Mouse (Mus musculus) C2C12 (cell line): ENCODE measurements around the gene Rho. TPM values are rescaled to one million over a fixed set of nuclear protein-coding genes. Genes with fewer than 3 reads are reported as not detected.

ENCODE experiments used
- H3K27me3 ChIP-seq: one replicate; pipeline ENCODE4 v1.6.1; 2011; ENCODE audit not compliant: control insufficient read depth, insufficient read depth, insufficient read length
- H3K36me3 ChIP-seq: one replicate; pipeline ENCODE4 v1.6.1; 2011; ENCODE audit not compliant: control insufficient read depth, insufficient read depth
- H3K4me3 ChIP-seq: one replicate; pipeline ENCODE4 v1.5.1; 2011; ENCODE audit warnings: mild to moderate bottlenecking, control low read depth; ENCODE audit not compliant: poor library complexity, insufficient read depth, severe bottlenecking
- H3K79me2 ChIP-seq: one replicate; pipeline ENCODE4 v1.6.1; 2011; ENCODE audit not compliant: control insufficient read depth, insufficient read depth
- H3K79me3 ChIP-seq: one replicate; pipeline ENCODE4 v1.6.1; 2011; ENCODE audit warnings: low read depth, control low read depth
- H3ac ChIP-seq: one replicate; pipeline ENCODE3; 2011; ENCODE audit warnings: low read depth; ENCODE audit not compliant: control insufficient read depth, insufficient read length
- CEBPB ChIP-seq: IDR thresholded peaks from one replicate; pipeline ENCODE4 v1.6.1; 2011; ENCODE audit warnings: low read depth, mild to moderate bottlenecking, control low read depth, moderate library complexity
- CTCF ChIP-seq: IDR thresholded peaks from one replicate; pipeline ENCODE4 v1.5.1; 2011; ENCODE audit not compliant: control insufficient read depth, insufficient read depth, insufficient read length
- FOSL1 ChIP-seq: IDR thresholded peaks from one replicate; pipeline ENCODE4 v1.8.0; 2011; ENCODE audit warnings: mild to moderate bottlenecking, low read length; ENCODE audit not compliant: poor library complexity, insufficient read depth, severe bottlenecking
- MAX ChIP-seq: IDR thresholded peaks from one replicate; pipeline ENCODE4 v1.6.1; 2011; ENCODE audit warnings: mild to moderate bottlenecking, control low read depth
- MYOD1 ChIP-seq: IDR thresholded peaks from one replicate; pipeline ENCODE4 v1.6.1; 2011; ENCODE audit warnings: low read depth; ENCODE audit not compliant: control insufficient read depth, insufficient read length
- MYOG ChIP-seq: IDR thresholded peaks from one replicate; pipeline ENCODE4 v1.6.1; 2011; ENCODE audit not compliant: control insufficient read depth, insufficient read length; ENCODE audit errors: extremely low read depth
- USF1 ChIP-seq: IDR thresholded peaks from one replicate; pipeline ENCODE4 v1.6.1; 2011; ENCODE audit warnings: low read depth, mild to moderate bottlenecking, control low read depth, moderate library complexity
- polyA plus RNA-seq: library from polyadenylated mRNA; unstranded; fragments of >200 nt; fragmentation: generic; extraction: Trizol; gene quantifications from one replicate; pipeline ENCODE4 v1.2.1, GENCODE M21; 2012; ENCODE audit warnings: missing spikeins

Gene Rho
- polyA plus RNA-seq, 1 experiment = 0.01 TPM

GRCm38 (mm10) chr6:115969952-115970351, 38.4 kb downstream of the Rho start:
- no peak overlapping the region for H3K4me3 ChIP-seq
- no peak overlapping the region for H3ac ChIP-seq
- peaks cover 3% of the 10 kb centered on the region for H3K36me3 ChIP-seq
- H3K79me2 ChIP-seq = no peaks in the 10 kb centered on the region
- no peaks in the 10 kb centered on the region for H3K27me3 ChIP-seq
- H3K79me3 ChIP-seq = no peaks in the 10 kb centered on the region
- TF ChIP-seq CTCF (no peak), FOSL1 (no peak), CEBPB (no peak), USF1 (no peak), MYOG (no peak), MYOD1 (no peak)

GRCm38 (mm10) chr6:115971273-115972060, 39.9 kb downstream of the Rho start:
- H3K79me2 ChIP-seq = no peaks in the 10 kb centered on the region
- H3K27me3 ChIP-seq = no peaks in the 10 kb centered on the region
- peaks cover 4% of the 10 kb centered on the region for H3K36me3 ChIP-seq
- H3K79me3 ChIP-seq = no peaks in the 10 kb centered on the region
- no peak overlapping the region for H3ac ChIP-seq
- TF ChIP-seq MAX (no peak), MYOG (no peak), MYOD1 (no peak), CEBPB (no peak), FOSL1 (no peak), CTCF (no peak), USF1 (no peak)
- no peak overlapping the region for H3K4me3 ChIP-seq

- Histone ChIP-seq H3K36me3 (peaks cover 5% of the 10 kb centered on the region), H3K27me3 (no peaks in the 10 kb centered on the region), H3ac (no peak overlapping the region), H3K4me3 (no peak overlapping the region), H3K79me2 (no peaks in the 10 kb centered on the region), H3K79me3 (no peaks in the 10 kb centered on the region)
- TF ChIP-seq FOSL1 (no peak), MYOD1 (no peak), USF1 (no peak), MYOG (no peak), CEBPB (no peak), CTCF (no peak), MAX (no peak)
These were observed 40.7 kb downstream of the Rho start for GRCm38 (mm10) chr6:115972083-115972764.

DNA sequence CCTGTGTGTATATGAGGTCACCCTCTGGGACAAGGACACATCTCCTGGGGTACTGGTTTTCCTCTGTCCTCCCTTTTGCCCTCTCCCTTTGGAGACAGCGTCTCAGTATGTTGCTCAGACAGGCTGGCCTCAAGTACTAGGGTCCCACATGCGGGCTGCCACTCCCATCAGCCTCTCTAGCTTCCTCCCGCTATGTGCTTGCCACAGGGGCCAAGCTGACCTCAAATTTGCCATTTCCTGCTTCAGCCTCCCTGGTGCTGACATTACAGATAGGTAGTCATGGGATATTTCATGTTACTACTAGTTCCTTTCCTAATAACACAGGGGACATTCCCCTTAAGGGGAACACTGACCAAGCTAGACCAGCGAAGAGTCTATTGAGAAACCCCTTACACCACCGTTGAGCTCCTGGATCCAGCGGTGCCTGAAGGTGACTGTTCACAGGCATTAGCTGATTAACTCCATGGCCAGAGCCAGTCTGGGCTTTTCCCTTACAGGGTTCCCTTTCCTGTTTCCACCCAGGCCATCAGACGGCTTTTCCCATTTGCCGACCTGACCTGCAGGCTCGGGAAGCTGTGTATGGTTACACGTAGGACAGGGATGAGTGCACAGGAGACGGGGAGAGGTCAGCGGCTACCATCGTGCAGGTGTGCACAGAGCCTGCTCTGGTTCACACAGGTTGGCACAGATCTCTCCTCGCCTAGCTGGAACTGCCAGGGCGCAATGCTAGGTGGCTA, 41.8 kb downstream of the Rho start:
- no peak overlapping the region for H3K4me3 ChIP-seq
- H3K79me2 ChIP-seq = no peaks in the 10 kb centered on the region
- H3K27me3 ChIP-seq = no peaks in the 10 kb centered on the region
- no peak overlapping the region for H3ac ChIP-seq
- peaks cover 5% of the 10 kb centered on the region for H3K36me3 ChIP-seq
- H3K79me3 ChIP-seq = no peaks in the 10 kb centered on the region
- TF ChIP-seq MAX (no peak), CEBPB (no peak), MYOG (no peak), USF1 (no peak), MYOD1 (no peak), FOSL1 (no peak), CTCF (no peak)

- Histone ChIP-seq H3K36me3 (peaks cover 5% of the 10 kb centered on the region), H3K79me3 (no peaks in the 10 kb centered on the region), H3ac (no peak overlapping the region), H3K79me2 (no peaks in the 10 kb centered on the region), H3K27me3 (no peaks in the 10 kb centered on the region), H3K4me3 (no peak overlapping the region)
- no peak for TF ChIP-seq FOSL1
- no peak for TF ChIP-seq CTCF
- no peak for TF ChIP-seq CEBPB
- no peak for TF ChIP-seq USF1
These were observed 42.5 kb downstream of the Rho start for GRCm38 (mm10) chr6:115973881-115974662.
